Mouse (Mus musculus) left cerebral cortex, postnatal 4 days (tissue): ENCODE measurements around the gene Mamstr. TPM values are rescaled to one million over a fixed set of nuclear protein-coding genes. Genes with fewer than 3 reads are reported as not detected.
A peak's percentile ranks its signal among the peaks of the same experiment; 100 is the strongest.

ENCODE experiments used
- DNase-seq: peaks from one replicate; pipeline ENCODE4 v3.0.0-alpha.2; 2022
- intact Hi-C: fragments of 180-260 bp; cut with DNase I; formaldehyde crosslinking; loops from one replicate; pipeline ENCODE4 v1.15.1; 2025
- total RNA-seq, 2 experiments: library from RNA; stranded (reverse); gene quantifications; 2 replicates each; pipeline ENCODE4 v1.2.3; 2021

Mamstr gene
- total RNA-seq, 2 experiments from 2014 or later: 1.7 to 2.6 TPM

DNA sequence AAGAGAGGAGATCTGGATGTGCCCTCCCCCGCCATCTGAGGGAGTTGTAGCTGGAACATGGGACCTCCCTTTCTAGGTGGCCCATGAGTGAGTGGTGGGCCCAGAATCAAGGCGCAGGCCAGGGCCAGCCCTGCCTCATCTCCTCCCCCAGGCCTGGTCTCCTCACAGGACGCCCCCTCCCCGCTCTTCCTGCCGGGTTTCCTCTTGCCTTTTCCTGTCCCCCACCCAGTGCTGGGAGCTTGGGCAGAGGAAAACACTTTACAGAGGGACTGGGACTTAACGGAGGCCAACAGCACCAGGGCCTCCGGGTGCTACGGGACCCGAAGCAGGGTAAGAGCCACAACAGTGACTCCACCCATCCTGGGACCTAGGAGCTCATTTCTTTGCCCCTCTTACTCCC is 12.5 kb upstream of the Mamstr start, which contains the start of gene Rasip1:
TSS of gene Rasip1 (plus strand) at position 228 of the 400 bp plus-strand sequence.
- intact Hi-C loops: no loop called here
- DNase-seq: no peak

- peak; percentile 91 for DNase-seq
- intact Hi-C loops: no loop called here
Measured at GRCm38 (mm10) chr7:45628364-45629294, 11.1 kb upstream of the Mamstr start.

GRCm38 (mm10) chr7:45630064-45630907 is 9.5 kb upstream of the Mamstr start:
- intact Hi-C loops: no loop called here

DNA sequence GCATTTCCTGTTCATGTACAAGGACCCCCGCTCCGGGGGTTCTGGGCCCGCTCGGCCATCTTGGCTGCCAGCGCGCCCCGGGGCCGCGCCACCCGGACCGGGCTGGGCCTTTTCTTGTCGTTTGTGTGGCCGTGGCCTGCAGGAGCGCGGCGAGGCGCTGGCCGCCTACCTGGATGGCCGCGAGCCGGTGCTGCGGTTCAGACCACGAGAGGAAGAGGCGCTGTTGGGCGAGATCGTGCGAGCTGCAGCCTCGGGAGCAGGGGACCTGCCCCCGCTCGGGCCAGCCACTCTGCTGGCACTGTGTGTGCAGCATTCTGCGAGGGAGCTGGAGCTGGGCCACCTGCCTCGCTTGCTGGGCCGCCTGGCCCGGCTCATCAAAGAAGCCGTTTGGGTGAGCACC is 7.3 kb upstream of the Mamstr start:
- DNase-seq: peak; percentile 56
- intact Hi-C loops: no loop called here

More at GRCm38 (mm10) chr7:45630064-45630907, 9.5 kb upstream of the Mamstr start:
- DNase-seq: no peak

DNA sequence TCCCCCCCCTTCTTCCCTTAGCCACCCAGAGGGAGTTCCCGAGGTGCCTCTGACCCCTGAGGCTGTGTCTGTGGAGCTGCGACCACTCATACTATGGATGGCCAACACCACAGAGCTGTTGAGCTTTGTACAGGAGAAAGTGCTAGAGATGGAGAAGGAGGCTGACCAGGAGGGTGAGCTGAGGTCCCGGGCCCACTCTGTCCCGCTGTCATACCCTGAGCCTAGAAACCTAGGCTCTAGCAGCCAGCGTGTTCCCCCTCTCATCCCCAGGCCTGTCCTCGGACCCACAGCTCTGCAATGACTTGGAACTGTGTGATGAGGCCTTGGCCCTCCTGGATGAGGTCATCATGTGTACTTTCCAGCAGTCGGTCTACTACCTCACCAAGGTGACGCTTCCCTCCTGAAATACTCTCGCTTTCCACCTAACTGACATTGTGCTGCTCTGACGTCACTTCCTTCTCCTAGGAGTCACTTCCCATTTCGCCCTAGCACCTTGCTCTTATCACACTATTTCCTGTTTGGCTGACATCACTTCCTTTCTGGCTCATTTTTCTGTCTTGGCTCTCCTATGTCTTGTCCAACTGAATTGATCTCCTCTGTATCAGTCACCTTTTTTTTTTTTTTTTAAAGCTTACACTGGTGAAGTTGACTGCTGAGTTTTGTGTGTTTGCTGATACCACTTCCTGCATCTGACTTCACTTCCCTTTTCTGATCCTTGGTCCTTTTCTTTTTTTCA is 4.7 kb upstream of the Mamstr start:
- DNase-seq: no peak
- intact Hi-C loops: no loop called here

DNA sequence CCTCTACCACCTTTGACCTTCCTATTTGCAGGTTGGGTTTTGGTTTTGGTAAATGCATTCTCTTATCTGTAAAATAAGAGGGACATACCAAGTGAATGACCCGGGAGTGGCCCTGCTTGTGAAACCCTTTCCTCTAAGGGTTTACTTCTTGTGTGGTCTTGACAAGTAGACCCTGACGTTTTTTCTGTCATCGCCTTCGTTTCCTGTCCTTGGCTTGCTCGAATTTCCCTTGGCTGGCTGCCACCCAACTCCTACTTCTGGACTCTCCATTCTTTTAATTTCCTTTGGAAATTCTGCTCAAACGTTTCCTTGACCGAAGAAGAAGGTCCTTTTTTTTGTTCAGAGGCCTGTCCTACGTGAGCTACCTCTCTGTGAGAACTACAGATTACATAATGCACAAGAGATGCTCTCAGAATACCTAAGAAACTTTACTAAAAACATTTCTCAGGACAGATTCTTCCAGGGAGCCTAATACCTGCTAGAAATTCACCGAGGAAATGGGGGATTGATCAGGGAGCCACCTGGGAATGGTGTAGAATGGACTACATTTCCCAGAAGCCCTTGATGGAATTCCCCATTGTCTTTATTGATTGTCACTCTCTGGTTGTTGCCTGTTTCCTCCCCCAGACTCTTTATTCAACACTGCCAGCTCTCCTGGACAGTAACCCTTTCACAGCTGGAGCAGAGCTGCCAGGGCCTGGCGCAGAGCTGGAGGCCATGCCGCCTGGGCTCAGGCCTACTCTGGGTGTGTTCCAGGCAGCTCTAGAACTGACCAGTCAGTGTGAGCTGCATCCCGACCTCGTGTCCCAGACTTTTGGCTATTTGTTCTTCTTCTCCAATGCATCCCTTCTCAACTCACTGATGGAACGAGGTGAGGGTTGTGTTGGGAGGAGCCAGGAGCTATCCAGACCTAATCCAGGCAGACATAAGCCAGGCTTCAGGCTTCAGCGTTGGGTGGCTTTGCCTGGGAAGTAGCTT is 3.8 kb upstream of the Mamstr start:
- no peak for DNase-seq
- intact Hi-C loops: no loop called here

GRCm38 (mm10) chr7:45637710-45638109 is 2.1 kb upstream of the Mamstr start:
- intact Hi-C loops: no loop called here
- no peak for DNase-seq

DNA sequence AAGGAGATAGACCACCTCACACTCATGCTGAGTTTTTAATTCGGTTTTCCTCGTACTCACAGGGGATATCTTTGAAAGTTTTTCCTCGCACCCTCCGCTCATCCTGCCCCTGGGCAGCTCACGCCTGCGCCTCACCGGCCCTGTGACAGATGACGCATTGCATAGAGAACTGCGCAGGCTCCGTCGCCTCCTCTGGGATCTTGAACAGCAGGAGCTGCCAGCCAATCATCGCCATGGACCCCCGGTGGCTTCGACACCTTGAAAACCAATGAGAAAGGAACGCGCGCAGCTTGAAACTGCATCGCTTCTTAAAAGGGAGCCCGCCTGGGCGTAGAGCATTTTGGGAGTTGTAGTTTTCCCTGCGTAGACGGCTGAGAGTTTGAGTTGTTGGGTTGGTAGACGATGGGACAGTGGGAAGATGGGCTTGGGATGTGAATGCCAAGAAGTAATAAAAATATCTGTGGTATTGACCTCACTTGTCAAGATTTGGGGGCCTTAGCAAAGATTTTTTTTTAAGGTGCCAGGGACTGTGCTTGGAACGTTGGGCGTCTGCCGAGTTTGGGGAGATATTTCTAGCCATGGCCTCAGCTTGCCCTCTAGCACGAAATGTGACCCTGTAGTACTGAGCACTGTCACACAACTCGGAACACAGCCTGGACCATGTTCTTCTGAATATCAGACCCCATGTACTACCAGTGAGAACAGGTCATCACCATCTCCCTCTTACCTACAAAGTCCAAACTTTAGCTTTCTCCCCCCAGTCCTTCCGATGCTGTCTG is 965 bp upstream of the Mamstr start:
- DNase-seq: peak; percentile 98
- intact Hi-C loops: no loop called here

DNA sequence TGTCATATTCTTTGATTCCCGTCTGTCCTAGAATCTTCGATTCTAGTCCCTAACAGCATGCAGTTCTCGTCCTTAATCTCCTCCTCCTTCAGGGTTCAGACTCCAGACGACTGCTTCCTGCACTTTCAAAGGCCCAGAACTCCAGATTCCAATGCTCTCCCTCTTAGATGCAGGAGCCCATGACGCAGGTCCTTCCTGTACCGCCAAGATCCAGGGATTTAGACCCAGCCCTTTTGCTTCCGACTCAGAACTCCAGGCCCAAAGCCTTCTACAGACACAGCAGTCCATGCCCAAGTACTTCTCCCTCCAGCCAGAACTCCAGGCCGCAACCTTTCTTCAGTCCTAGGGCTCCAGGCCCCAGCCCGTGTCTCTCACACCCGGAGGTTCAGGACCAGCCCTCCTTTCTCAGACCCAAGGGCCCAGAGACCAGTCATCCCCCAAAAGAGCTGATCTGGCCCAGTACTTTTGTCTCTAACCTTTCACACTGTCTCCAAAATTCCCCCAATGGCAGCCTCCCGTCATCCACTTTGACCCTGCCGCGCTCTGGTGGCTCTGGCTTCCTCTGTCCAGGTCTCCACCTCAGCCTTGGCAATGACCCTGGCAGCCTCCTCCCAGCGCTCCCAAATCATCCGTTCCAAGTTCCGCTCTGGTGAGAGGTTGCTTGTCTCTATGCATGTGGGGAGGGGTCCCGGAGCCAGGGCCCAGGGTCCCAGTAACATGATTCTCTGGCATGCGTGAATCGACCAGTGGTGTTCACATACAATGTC is 597 bp downstream of the Mamstr start:
- intact Hi-C loops: loop anchor here (5.0 kb wide), 1 partner anchor 62 kb away; no protein-coding TSS in a partner anchor
- no peak for DNase-seq

GRCm38 (mm10) chr7:45641391-45642040 is 1.7 kb downstream of the Mamstr start:
- DNase-seq: peak; percentile 81
- intact Hi-C loops: loop anchor here (5.0 kb wide), 1 partner anchor 61 kb away; no protein-coding TSS in a partner anchor

- peak; percentile 70 for DNase-seq
- intact Hi-C loops: loop anchor here (5.0 kb wide), 1 partner anchor 60 kb away; no protein-coding TSS in a partner anchor
Measured at GRCm38 (mm10) chr7:45642083-45642482, 2.3 kb downstream of the Mamstr start.

GRCm38 (mm10) chr7:45642503-45643255 is 2.9 kb downstream of the Mamstr start:
- no peak for DNase-seq
- intact Hi-C loops: loop anchor here (5.0 kb wide), 1 partner anchor 60 kb away; no protein-coding TSS in a partner anchor

DNA sequence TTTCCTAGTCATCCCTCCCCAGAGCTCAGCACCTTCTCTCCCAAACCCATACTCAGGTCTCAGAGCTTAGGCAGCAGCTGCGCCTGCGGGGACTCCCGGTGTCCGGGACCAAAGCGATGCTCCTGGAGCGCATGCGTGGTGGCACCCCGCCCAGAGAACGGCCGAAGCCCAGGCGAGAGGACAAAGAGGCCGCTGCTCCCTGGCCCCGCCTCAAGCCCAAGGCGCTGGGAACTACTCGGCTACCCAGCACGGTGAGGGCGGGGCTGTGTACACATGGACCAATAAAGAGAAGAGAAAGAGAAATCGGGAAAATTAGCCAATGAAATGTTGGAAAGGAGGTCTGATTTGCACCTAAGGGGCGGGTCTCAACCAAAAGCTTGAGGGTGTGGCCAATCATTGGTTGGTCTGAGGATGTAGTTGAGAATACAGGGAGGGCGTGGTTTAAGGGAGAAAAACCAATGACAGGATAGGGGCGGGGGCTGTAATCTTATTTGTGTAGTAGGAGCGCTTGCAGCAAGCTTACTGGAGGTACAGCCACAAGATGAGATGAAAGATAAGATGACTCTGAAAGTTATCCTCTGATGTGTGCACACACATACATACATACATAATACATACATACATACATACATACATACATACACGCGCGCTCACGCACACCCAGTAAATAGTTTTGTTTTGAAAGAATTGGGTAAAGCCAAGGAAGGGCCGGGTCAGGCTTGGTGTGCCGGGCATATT is 3.8 kb downstream of the Mamstr start:
- intact Hi-C loops: loop anchor here (5.0 kb wide), 1 partner anchor 59 kb away; no protein-coding TSS in a partner anchor
- peak; percentile 99 for DNase-seq

GRCm38 (mm10) chr7:45644183-45644582 is 4.4 kb downstream of the Mamstr start:
- intact Hi-C loops: loop anchor here (5.0 kb wide), 1 partner anchor 58 kb away; no protein-coding TSS in a partner anchor
- peak; percentile 68 for DNase-seq

- intact Hi-C loops: loop anchor here (5.0 kb wide), 1 partner anchor 57 kb away; no protein-coding TSS in a partner anchor
- no peak for DNase-seq
Measured at GRCm38 (mm10) chr7:45644872-45645590, 5.3 kb downstream of the Mamstr start.
